Mouse (Mus musculus) G1E (cell line): ENCODE measurements at regions not wholly inside any gene's neighbourhood (a gene's known extent, or its start where the extent isn't known, plus 50 kb on each side); places are given as distances from the start of the nearest gene placed in this dataset.

Experiments used
- ATAC-seq: 2 replicates; pipeline ENCODE4 v1.8.0; 2016; ENCODE audit warnings: mild to moderate bottlenecking; ENCODE audit not compliant: insufficient number of reproducible peaks, poor library complexity, low FRiP score, severe bottlenecking; ENCODE audit errors: extremely low read depth
- DNase-seq: peaks from one replicate; pipeline ENCODE4 v3.0.0; 2012; ENCODE audit warnings: low spot score
- H3K27me3 ChIP-seq: 2 replicates; pipeline ENCODE4 v1.6.1; 2012; ENCODE audit warnings: mild to moderate bottlenecking, low read length, inconsistent platforms; ENCODE audit not compliant: insufficient read depth
- H3K36me3 ChIP-seq: replicated peaks from 2 replicates; pipeline ENCODE3; 2012; ENCODE audit warnings: mild to moderate bottlenecking, inconsistent platforms
- H3K4me1 ChIP-seq: 2 replicates; pipeline ENCODE4 v1.6.1; 2012; ENCODE audit warnings: low read depth, low read length, inconsistent platforms, mixed read lengths; ENCODE audit not compliant: insufficient read depth
- H3K4me3 ChIP-seq: 2 replicates; pipeline ENCODE4 v1.5.1; 2012; ENCODE audit warnings: low read depth, mild to moderate bottlenecking, inconsistent platforms, low read length, moderate library complexity, mixed read lengths
- H3K9me3 ChIP-seq: replicated peaks from 2 replicates; pipeline ENCODE4 v1.6.1; 2012; ENCODE audit warnings: inconsistent platforms
- CTCF ChIP-seq: IDR thresholded peaks from 2 replicates; pipeline ENCODE4 v1.5.1; 2012; ENCODE audit warnings: low read depth, low read length, inconsistent platforms, mixed read lengths
- GATA1 ChIP-seq: IDR thresholded peaks from 2 replicates; pipeline ENCODE4 v1.6.1; 2012; ENCODE audit warnings: borderline replicate concordance, low read length, inconsistent platforms, mixed read lengths
- GATA2 ChIP-seq: IDR thresholded peaks from 2 replicates; pipeline ENCODE4 v1.6.1; 2012; ENCODE audit warnings: low read depth, low read length, inconsistent platforms, borderline replicate concordance
- POLR2AphosphoS5 ChIP-seq: IDR thresholded peaks from 2 replicates; pipeline ENCODE4 v1.6.1; 2012; ENCODE audit warnings: low read depth, low read length, inconsistent platforms; ENCODE audit not compliant: insufficient replicate concordance
- TAL1 ChIP-seq: conservative IDR thresholded peaks from 2 replicates; pipeline ENCODE4 v1.6.1; 2012; ENCODE audit warnings: low read depth, low read length, inconsistent platforms, mixed read lengths

- DNase-seq (no peak), ATAC-seq (no peak)
- TF ChIP-seq GATA2, result no peak
- TF ChIP-seq TAL1, result no peak
- TF ChIP-seq POLR2AphosphoS5, result no peak
- no peak for TF ChIP-seq CTCF
- TF ChIP-seq GATA1, result no peak
- no peaks in the 10 kb centered on the region for H3K36me3 ChIP-seq
- no peaks in the 10 kb centered on the region for H3K27me3 ChIP-seq
- H3K4me1 ChIP-seq, result no peaks in the 10 kb centered on the region
- peaks cover 14% of the 10 kb centered on the region for H3K9me3 ChIP-seq
- no peak overlapping the region for H3K4me3 ChIP-seq
These were observed 253.4 kb downstream of the Galc start for GRCm38 (mm10) chr12:98005671-98006469.

DNA sequence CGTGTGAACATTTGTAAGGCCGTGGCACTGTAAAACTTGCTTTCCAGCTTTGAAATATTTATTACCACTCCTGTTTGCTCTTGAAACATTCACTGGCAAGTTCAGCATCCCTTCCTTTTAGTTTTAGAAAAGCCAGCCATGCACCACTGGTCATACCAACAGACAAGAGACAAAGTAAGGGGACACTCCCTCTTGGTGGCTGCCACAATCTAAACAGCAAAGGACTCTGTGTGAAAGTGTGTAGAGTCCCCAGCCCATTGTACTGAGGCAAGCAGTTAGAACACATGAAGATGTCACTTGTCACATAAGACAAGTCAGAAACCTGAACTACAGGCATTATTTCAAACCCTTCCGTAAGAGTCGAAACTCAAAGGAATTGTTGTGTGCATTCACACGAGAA lies 257.0 kb downstream of the Galc start:
- H3K9me3 ChIP-seq, result peaks cover 21% of the 10 kb centered on the region
- ATAC-seq (no peak), DNase-seq (no peak)
- no peak for TF ChIP-seq CTCF
- TF ChIP-seq GATA2, result no peak
- TF ChIP-seq TAL1, result no peak
- no peak for TF ChIP-seq POLR2AphosphoS5
- TF ChIP-seq GATA1, result no peak
- no peaks in the 10 kb centered on the region for H3K36me3 ChIP-seq
- no peaks in the 10 kb centered on the region for H3K4me1 ChIP-seq
- no peaks in the 10 kb centered on the region for H3K27me3 ChIP-seq
- no peak overlapping the region for H3K4me3 ChIP-seq

- H3K36me3 ChIP-seq, result no peaks in the 10 kb centered on the region
- no peaks in the 10 kb centered on the region for H3K27me3 ChIP-seq
- ATAC-seq, result no peak
- no peaks in the 10 kb centered on the region for H3K4me1 ChIP-seq
- no peak for DNase-seq
- TF ChIP-seq CTCF (no peak), POLR2AphosphoS5 (no peak), GATA2 (no peak), TAL1 (no peak), GATA1 (no peak)
- peaks cover 45% of the 10 kb centered on the region for H3K9me3 ChIP-seq
- H3K4me3 ChIP-seq, result no peak overlapping the region
These were observed 264.4 kb downstream of the Galc start for GRCm38 (mm10) chr12:97994884-97995283.

- TF ChIP-seq CTCF, result no peak
- no peak for TF ChIP-seq GATA2
- TF ChIP-seq TAL1, result no peak
- TF ChIP-seq GATA1, result no peak
- no peak for TF ChIP-seq POLR2AphosphoS5
- ATAC-seq (no peak), DNase-seq (no peak)
- Histone ChIP-seq H3K4me1 (no peaks in the 10 kb centered on the region), H3K4me3 (no peak overlapping the region), H3K9me3 (peaks cover 48% of the 10 kb centered on the region), H3K36me3 (no peaks in the 10 kb centered on the region), H3K27me3 (no peaks in the 10 kb centered on the region)
These were observed 265.3 kb downstream of the Galc start for GRCm38 (mm10) chr12:97993937-97994336.

DNA sequence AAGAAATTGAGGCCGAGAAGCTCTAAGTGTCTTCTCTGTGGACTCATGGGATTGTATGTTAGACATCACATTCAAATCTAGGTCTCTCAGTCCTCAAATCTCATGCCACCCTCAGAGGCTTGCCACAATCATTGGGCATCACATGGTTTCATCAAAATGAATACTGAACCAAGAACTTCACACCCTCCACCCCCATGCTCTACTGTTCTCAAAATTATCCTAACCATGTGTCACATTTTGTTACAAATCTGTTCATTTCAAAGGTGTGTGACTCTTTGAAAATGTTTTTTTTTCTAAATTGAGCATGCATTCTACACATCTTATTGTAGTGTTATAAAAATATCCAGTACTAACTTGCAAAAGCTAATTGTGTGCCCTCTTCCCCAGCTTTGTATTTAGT lies 275.9 kb downstream of the Galc start:
- H3K27me3 ChIP-seq, result no peaks in the 10 kb centered on the region
- H3K4me3 ChIP-seq, result no peak overlapping the region
- H3K4me1 ChIP-seq, result no peaks in the 10 kb centered on the region
- ATAC-seq (no peak), DNase-seq (no peak)
- peaks cover 9% of the 10 kb centered on the region; the same call in 1 of the 2 replicates for H3K9me3 ChIP-seq
- TF ChIP-seq TAL1, result no peak
- H3K36me3 ChIP-seq, result no peaks in the 10 kb centered on the region

- peaks cover 2% of the 10 kb centered on the region; the same call in 1 of the 2 replicates for H3K9me3 ChIP-seq
- TF ChIP-seq POLR2AphosphoS5 (no peak), TAL1 (no peak), CTCF (no peak), GATA2 (no peak), GATA1 (no peak)
- H3K36me3 ChIP-seq, result no peaks in the 10 kb centered on the region
- H3K4me1 ChIP-seq, result no peaks in the 10 kb centered on the region
- no peak for ATAC-seq
- H3K4me3 ChIP-seq, result no peak overlapping the region
- no peak for DNase-seq
- no peaks in the 10 kb centered on the region for H3K27me3 ChIP-seq
These were observed 280.6 kb downstream of the Galc start for GRCm38 (mm10) chr12:97978668-97979067.

- no peak for TF ChIP-seq TAL1
- TF ChIP-seq CTCF, result no peak
- TF ChIP-seq GATA2, result no peak
- TF ChIP-seq POLR2AphosphoS5, result no peak
- no peak for TF ChIP-seq GATA1
- no peak for DNase-seq
- no peaks in the 10 kb centered on the region for H3K36me3 ChIP-seq
- no peak for ATAC-seq
- H3K9me3 ChIP-seq, result peaks cover 2% of the 10 kb centered on the region; the same call in 1 of the 2 replicates
- H3K4me3 ChIP-seq, result no peak overlapping the region
- no peaks in the 10 kb centered on the region for H3K27me3 ChIP-seq
- H3K4me1 ChIP-seq, result no peaks in the 10 kb centered on the region
These were observed 281.0 kb downstream of the Galc start for GRCm38 (mm10) chr12:97978178-97978651.
